Mouse (Mus musculus) stomach, postnatal 0 days (tissue): ENCODE data around the gene Fer1l5.

Experiments
- CTCF ChIP-seq: IDR thresholded peaks from 2 replicates; pipeline ENCODE4 v1.5.1; 2016; ENCODE audit warnings: antibody characterized with exemption, low read depth, mild to moderate bottlenecking, moderate library complexity
- EP300 ChIP-seq: optimal IDR thresholded peaks from 2 replicates; pipeline ENCODE3; 2016; ENCODE audit warnings: antibody characterized with exemption

DNA sequence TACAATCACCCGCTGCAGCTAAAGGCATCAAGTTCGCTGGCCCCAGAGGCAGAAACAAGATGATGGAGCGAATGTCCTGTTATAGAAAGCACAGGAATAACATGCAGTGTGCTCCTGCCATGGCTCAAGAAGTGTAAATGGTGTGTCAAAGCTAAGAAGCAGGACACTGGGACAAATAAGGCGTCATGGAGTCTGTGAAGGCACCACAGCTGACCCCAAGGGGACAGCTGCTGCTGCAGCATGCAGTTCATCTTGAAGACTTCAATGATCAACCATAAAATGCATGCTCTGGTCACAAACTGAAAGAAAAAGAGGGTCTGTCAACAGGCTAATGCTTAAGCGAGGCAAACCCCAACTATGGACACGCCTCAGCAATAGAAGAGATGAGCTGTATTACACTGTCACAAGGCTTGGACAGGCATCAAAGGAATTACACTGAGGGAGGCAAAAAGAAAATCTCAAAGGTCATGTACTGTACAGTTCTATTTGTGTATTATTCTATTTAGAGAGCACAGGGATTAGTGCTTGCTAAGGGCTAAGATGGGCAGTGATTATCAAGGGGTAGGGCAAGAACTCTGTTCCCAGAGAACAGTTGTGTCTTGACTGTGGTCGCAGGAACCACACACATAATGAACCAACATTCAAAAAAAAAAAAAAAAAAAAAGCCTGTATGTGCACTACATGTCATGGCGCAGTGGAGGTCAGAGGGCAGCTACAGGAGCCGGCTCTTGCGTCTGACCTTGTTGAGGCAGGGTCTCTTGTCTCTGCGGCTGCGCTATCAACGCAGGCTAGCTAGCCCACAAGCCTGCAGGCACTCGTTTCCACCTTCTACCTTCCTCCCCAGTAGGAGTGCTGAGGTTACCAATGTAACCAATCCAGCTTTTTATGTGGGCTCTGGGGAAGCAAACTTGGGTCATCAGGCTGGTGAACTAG, 38.9 kb upstream of the Fer1l5 start:
- TF ChIP-seq CTCF (no peak), EP300 (no peak)
